Mouse (Mus musculus): Measurements from ENCODE around the gene Gm21411. TPM values are rescaled to one million over a fixed set of nuclear protein-coding genes. Genes with fewer than 3 reads are reported as not detected.

The Gm21411 gene
- polyA plus RNA-seq (2015; fragmentation: Illumina TruSeq; extraction: RNeasy Lipid Tissue Mini Kit (QIAGEN cat#74804); ENCODE audit: low read depth, low replicate concordance) = not detected

GRCm38 (mm10) chr4:146909386-146910137 lies at the start of gene Gm21411:
Gene Gm21411 (minus strand): TSS chr4:146909590.

Other genes with a start within 250 kb of the Gm21411 start
- not detected for gene Zfp989, start 62.4 kb upstream of the Gm21411 start, polyA plus RNA-seq (2015; fragmentation: Illumina TruSeq; extraction: RNeasy Lipid Tissue Mini Kit (QIAGEN cat#74804); ENCODE audit: low read depth, low replicate concordance)
- gene Rex2, start 112.3 kb upstream of the Gm21411 start, polyA plus RNA-seq (2015; fragmentation: Illumina TruSeq; extraction: RNeasy Lipid Tissue Mini Kit (QIAGEN cat#74804); ENCODE audit: low read depth, low replicate concordance) = not detected
- gene Zfp991, start 222.4 kb upstream of the Gm21411 start, polyA plus RNA-seq (2015; fragmentation: Illumina TruSeq; extraction: RNeasy Lipid Tissue Mini Kit (QIAGEN cat#74804); ENCODE audit: low read depth, low replicate concordance) = 5.2 TPM